Mouse (Mus musculus) hindbrain, embryonic 11.5 days (tissue): Measurements from ENCODE around the gene Aff3. TPM values are rescaled to one million over a fixed set of nuclear protein-coding genes. Genes with fewer than 3 reads are reported as not detected.

ENCODE experiments used
- ATAC-seq: fragments of 200-750 bp; cut with Nextera tagmentation; 2 replicates; pipeline ENCODE4 v1.8.0; 2017; ENCODE audit warnings: mild to moderate bottlenecking, moderate TSS enrichment, moderate library complexity; ENCODE audit not compliant: low FRiP score
- DNase-seq: peaks from one replicate; pipeline ENCODE4 v3.0.0-alpha.2; 2015; ENCODE audit warnings: low spot score
- H3K27ac ChIP-seq: fragments of 300-500 bp; sonication (generic); 2 replicates; pipeline ENCODE4 v1.5.1; 2014; ENCODE audit warnings: mild to moderate bottlenecking, low read depth, low read length
- H3K27me3 ChIP-seq: fragments of 300-500 bp; sonication (generic); 2 replicates; pipeline ENCODE4 v1.6.1; 2014; ENCODE audit warnings: mild to moderate bottlenecking, low read length, moderate library complexity, mixed read lengths; ENCODE audit not compliant: control insufficient read depth, insufficient read depth
- H3K36me3 ChIP-seq: fragments of 300-500 bp; sonication (generic); 2 replicates; pipeline ENCODE4 v1.6.1; 2014; ENCODE audit warnings: mild to moderate bottlenecking, low read length, moderate library complexity, mixed read lengths; ENCODE audit not compliant: control insufficient read depth, insufficient read depth
- H3K4me1 ChIP-seq: fragments of 300-500 bp; sonication (generic); replicated peaks from 2 replicates; pipeline ENCODE4 v1.6.1; 2014; ENCODE audit warnings: low read length, mixed read lengths; ENCODE audit not compliant: control insufficient read depth, insufficient read depth
- H3K4me2 ChIP-seq: fragments of 300-500 bp; sonication (generic); replicated peaks from 2 replicates; pipeline ENCODE4 v1.6.1; 2014; ENCODE audit warnings: mild to moderate bottlenecking, low read depth, low read length
- H3K4me3 ChIP-seq: fragments of 300-500 bp; sonication (generic); 2 replicates; pipeline ENCODE4 v1.5.1; 2014; ENCODE audit warnings: low read depth, low read length
- H3K9ac ChIP-seq: fragments of 300-500 bp; sonication (generic); 2 replicates; pipeline ENCODE4 v1.6.1; 2014; ENCODE audit warnings: low read depth, low read length
- H3K9me3 ChIP-seq: fragments of 300-500 bp; sonication (generic); 2 replicates; pipeline ENCODE4 v1.6.1; 2016; ENCODE audit warnings: low read length; ENCODE audit not compliant: control insufficient read depth
- WGBS: fragments of 180-500 bp; shearing (Covaris S2); extraction: QIAGEN DNeasy Blood & Tissue Kit; methylation state at CpG from one replicate; pipeline ENCODE4 v1.1.7; 2014; 5-methylcytosine and 5-hydroxymethylcytosine counted together
- polyA plus RNA-seq: library from polyadenylated mRNA; unstranded; fragments of >200 nt; fragmentation: Nextera tagmentation; extraction: Ambion mirVana; gene quantifications from 2 replicates; pipeline ENCODE4 v1.2.1, GENCODE M21; 2014

Aff3 gene
- polyA plus RNA-seq, 1 experiment from 2014 or later, result 19.7 TPM

DNA sequence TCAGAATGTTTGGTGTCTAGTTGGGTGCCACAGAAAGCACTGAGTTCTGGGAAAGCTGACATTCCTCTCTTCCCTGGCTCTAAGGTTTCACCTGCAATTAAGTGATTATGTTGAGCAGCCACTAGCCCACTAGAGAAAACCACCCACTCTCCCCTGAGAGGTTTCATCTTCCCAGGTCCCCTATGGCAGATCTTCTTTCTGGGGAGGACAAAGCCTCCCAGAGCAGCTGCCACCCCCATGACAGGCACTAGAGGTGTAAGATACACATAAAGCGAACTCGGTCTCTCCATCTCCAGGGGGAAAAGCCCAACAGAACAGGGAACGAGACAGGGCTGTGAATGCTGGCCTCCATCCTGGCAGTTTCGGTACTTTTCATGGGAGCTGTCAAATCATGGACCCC is 492.9 kb downstream of the Aff3 start:
- Histone ChIP-seq H3K4me3 (no peak overlapping the region), H3K27me3 (no peaks in the 10 kb centered on the region), H3K36me3 (no peaks in the 10 kb centered on the region), H3K9me3 (no peaks in the 10 kb centered on the region), H3K27ac (no peak overlapping the region), H3K4me2 (no peak overlapping the region), H3K9ac (no peak overlapping the region), H3K4me1 (no peaks in the 10 kb centered on the region)
- 85% methylated on average over 4 of the region's 4 CpGs for WGBS
- no peak for ATAC-seq
- DNase-seq, result no peak

DNA sequence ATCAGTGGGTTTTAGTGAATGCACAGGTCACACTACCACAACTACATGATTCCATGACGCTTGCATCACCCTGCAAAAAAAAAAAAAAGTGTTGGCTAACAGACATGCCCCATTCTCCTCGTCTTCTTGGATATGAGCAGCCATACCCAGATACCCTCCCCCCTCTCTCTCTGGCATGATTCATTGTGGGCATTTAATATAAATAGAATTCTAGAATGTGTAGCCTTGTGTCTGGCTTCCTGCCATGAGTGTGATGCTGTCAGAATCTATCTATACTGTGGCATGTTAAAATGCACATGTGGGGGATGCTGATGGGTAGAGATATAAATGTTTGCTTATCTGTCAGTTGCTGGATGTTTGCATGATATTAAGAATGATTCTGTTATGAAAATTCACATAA is 499.1 kb downstream of the Aff3 start:
- Histone ChIP-seq H3K4me1 (no peaks in the 10 kb centered on the region), H3K9me3 (no peaks in the 10 kb centered on the region), H3K4me2 (no peak overlapping the region), H3K4me3 (no peak overlapping the region), H3K9ac (no peak overlapping the region), H3K27me3 (no peaks in the 10 kb centered on the region), H3K36me3 (no peaks in the 10 kb centered on the region), H3K27ac (no peak overlapping the region)
- no peak for ATAC-seq
- 76% methylated on average over 2 of the region's 2 CpGs for WGBS
- no peak for DNase-seq

GRCm38 (mm10) chr1:38150086-38150485 is 514.7 kb downstream of the Aff3 start:
- ATAC-seq (no peak), DNase-seq (no peak)
- H3K27ac ChIP-seq, result no peak overlapping the region
- H3K4me1 ChIP-seq, result no peaks in the 10 kb centered on the region
- no peak overlapping the region for H3K4me2 ChIP-seq
- no peak overlapping the region for H3K9ac ChIP-seq
- H3K27me3 ChIP-seq, result no peaks in the 10 kb centered on the region
- no peaks in the 10 kb centered on the region for H3K36me3 ChIP-seq
- H3K4me3 ChIP-seq, result no peak overlapping the region
- H3K9me3 ChIP-seq, result no peaks in the 10 kb centered on the region
- WGBS, result 87% methylated on average over 5 of the region's 5 CpGs

GRCm38 (mm10) chr1:38146008-38146407 is 518.7 kb downstream of the Aff3 start:
- DNase-seq, result no peak
- no peaks in the 10 kb centered on the region for H3K9me3 ChIP-seq
- no peaks in the 10 kb centered on the region for H3K4me1 ChIP-seq
- H3K27ac ChIP-seq, result no peak overlapping the region
- H3K4me3 ChIP-seq, result no peak overlapping the region
- no peak overlapping the region for H3K9ac ChIP-seq
- H3K4me2 ChIP-seq, result no peak overlapping the region
- 95% methylated on average over 4 of the region's 4 CpGs for WGBS
- no peaks in the 10 kb centered on the region for H3K36me3 ChIP-seq
- no peak for ATAC-seq
- H3K27me3 ChIP-seq, result no peaks in the 10 kb centered on the region

- no peak overlapping the region for H3K4me3 ChIP-seq
- H3K9ac ChIP-seq, result no peak overlapping the region
- H3K9me3 ChIP-seq, result no peaks in the 10 kb centered on the region
- H3K36me3 ChIP-seq, result no peaks in the 10 kb centered on the region
- 85% methylated on average over 1 of the region's 1 CpGs for WGBS
- no peak overlapping the region for H3K27ac ChIP-seq
- DNase-seq, result no peak
- no peak overlapping the region for H3K4me2 ChIP-seq
- no peak for ATAC-seq
- no peaks in the 10 kb centered on the region for H3K4me1 ChIP-seq
- no peaks in the 10 kb centered on the region for H3K27me3 ChIP-seq
Measured at GRCm38 (mm10) chr1:38141371-38141770, 523.4 kb downstream of the Aff3 start.

GRCm38 (mm10) chr1:38140911-38141310 is 523.8 kb downstream of the Aff3 start:
- 87% methylated on average over 2 of the region's 2 CpGs for WGBS
- H3K4me3 ChIP-seq, result no peak overlapping the region
- H3K9ac ChIP-seq, result no peak overlapping the region
- DNase-seq (no peak), ATAC-seq (no peak)
- no peaks in the 10 kb centered on the region for H3K36me3 ChIP-seq
- no peak overlapping the region for H3K4me2 ChIP-seq
- H3K27me3 ChIP-seq, result no peaks in the 10 kb centered on the region
- no peaks in the 10 kb centered on the region for H3K4me1 ChIP-seq
- H3K9me3 ChIP-seq, result no peaks in the 10 kb centered on the region
- no peak overlapping the region for H3K27ac ChIP-seq

DNA sequence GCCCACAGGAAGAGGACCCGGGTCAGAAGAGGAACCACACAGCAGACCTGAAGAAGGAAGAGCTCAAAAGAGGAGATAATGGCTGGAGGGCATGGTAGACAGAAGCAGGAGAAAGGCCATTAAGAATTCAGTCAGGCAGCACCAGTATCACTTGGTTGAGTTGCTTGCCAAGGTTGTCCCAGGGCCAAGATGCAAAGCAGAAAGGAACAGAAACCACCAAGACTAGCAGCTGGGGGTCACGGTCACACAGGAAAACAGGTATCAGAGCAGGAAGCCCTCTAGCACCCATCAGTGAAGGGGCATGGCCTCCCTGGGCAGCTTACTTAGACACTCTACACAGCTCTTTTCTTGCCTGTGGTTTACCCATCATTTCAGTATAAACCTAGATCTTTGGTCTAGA is 525.4 kb downstream of the Aff3 start:
- no peak for DNase-seq
- H3K4me1 ChIP-seq, result no peaks in the 10 kb centered on the region
- no peak overlapping the region for H3K9ac ChIP-seq
- H3K9me3 ChIP-seq, result no peaks in the 10 kb centered on the region
- no peak overlapping the region for H3K4me2 ChIP-seq
- 86% methylated on average over 2 of the region's 2 CpGs for WGBS
- no peak overlapping the region for H3K27ac ChIP-seq
- ATAC-seq, result no peak
- no peak overlapping the region for H3K4me3 ChIP-seq
- H3K36me3 ChIP-seq, result no peaks in the 10 kb centered on the region
- no peaks in the 10 kb centered on the region for H3K27me3 ChIP-seq

GRCm38 (mm10) chr1:38132942-38133341 is 531.8 kb downstream of the Aff3 start:
- no peaks in the 10 kb centered on the region for H3K27me3 ChIP-seq
- H3K36me3 ChIP-seq, result no peaks in the 10 kb centered on the region
- ATAC-seq (no peak), DNase-seq (no peak)
- no peak overlapping the region for H3K4me2 ChIP-seq
- H3K27ac ChIP-seq, result no peak overlapping the region
- H3K9me3 ChIP-seq, result no peaks in the 10 kb centered on the region
- peaks cover 2% of the 10 kb centered on the region for H3K4me1 ChIP-seq
- 79% methylated on average over 6 of the region's 6 CpGs for WGBS
- no peak overlapping the region for H3K9ac ChIP-seq
- no peak overlapping the region for H3K4me3 ChIP-seq

GRCm38 (mm10) chr1:38130715-38131483 is 533.9 kb downstream of the Aff3 start:
- Histone ChIP-seq H3K4me2 (no peak overlapping the region), H3K27ac (no peak overlapping the region)
- ATAC-seq, result no peak

More at GRCm38 (mm10) chr1:38130715-38131483, 533.9 kb downstream of the Aff3 start:
- Histone ChIP-seq H3K9me3 (no peaks in the 10 kb centered on the region), H3K4me3 (no peak overlapping the region), H3K4me1 (peaks cover 2% of the 10 kb centered on the region), H3K9ac (no peak overlapping the region), H3K27me3 (no peaks in the 10 kb centered on the region), H3K36me3 (no peaks in the 10 kb centered on the region)
- 54% methylated on average over 10 of the region's 10 CpGs for WGBS
- DNase-seq, result peak; percentile 34
